Mouse (Mus musculus) forebrain, embryonic 12.5 days (tissue): ENCODE results near the gene Cyth1. TPM values are rescaled to one million over a fixed set of nuclear protein-coding genes. Genes with fewer than 3 reads are reported as not detected.
A peak's percentile ranks its signal among the peaks of the same experiment; 100 is the strongest.

ENCODE experiments used
- ATAC-seq: fragments of 200-750 bp; cut with Nextera tagmentation; 2 replicates; pipeline ENCODE4 v1.8.0; 2017; ENCODE audit warnings: moderate TSS enrichment; ENCODE audit not compliant: low FRiP score
- H3K27ac ChIP-seq: fragments of 300-500 bp; sonication (generic); 2 replicates; pipeline ENCODE4 v1.5.1; 2016; ENCODE audit warnings: mild to moderate bottlenecking
- H3K27me3 ChIP-seq: fragments of 300-500 bp; sonication (generic); 2 replicates; pipeline ENCODE4 v1.6.1; 2016; ENCODE audit warnings: mild to moderate bottlenecking
- H3K36me3 ChIP-seq: fragments of 300-500 bp; sonication (generic); replicated peaks from 2 replicates; pipeline ENCODE4 v1.6.1; 2016; ENCODE audit warnings: mild to moderate bottlenecking
- H3K4me1 ChIP-seq: fragments of 300-500 bp; sonication (generic); 2 replicates; pipeline ENCODE4 v1.6.1; 2016
- H3K4me2 ChIP-seq: fragments of 300-500 bp; sonication (generic); 2 replicates; pipeline ENCODE4 v1.6.1; 2016; ENCODE audit warnings: mild to moderate bottlenecking, moderate library complexity
- H3K4me3 ChIP-seq: fragments of 300-500 bp; sonication (generic); replicated peaks from 2 replicates; pipeline ENCODE4 v1.5.1; 2016; ENCODE audit warnings: mild to moderate bottlenecking
- H3K9ac ChIP-seq: fragments of 300-500 bp; sonication (generic); 2 replicates; pipeline ENCODE4 v1.6.1; 2016; ENCODE audit warnings: mild to moderate bottlenecking
- H3K9me3 ChIP-seq: fragments of 300-500 bp; sonication (generic); 2 replicates; pipeline ENCODE4 v1.6.1; 2016
- WGBS: fragments of 180-500 bp; shearing (Covaris S2); methylation state at CpG from one replicate; pipeline ENCODE4 v1.1.7; 2016; 5-methylcytosine and 5-hydroxymethylcytosine counted together
- polyA plus RNA-seq: library from polyadenylated mRNA; unstranded; fragments of >200 nt; fragmentation: Nextera tagmentation; extraction: Ambion mirVana; gene quantifications from 2 replicates; pipeline ENCODE4 v1.2.1, GENCODE M21; 2016

Gene Cyth1
- polyA plus RNA-seq, 1 experiment from 2014 or later: 24.0 TPM

GRCm38 (mm10) chr11:118212636-118213112, 35.7 kb downstream of the Cyth1 start:
- H3K4me2 ChIP-seq: no peak overlapping the region
- peaks cover 51% of the 10 kb centered on the region for H3K4me1 ChIP-seq
- ATAC-seq: no peak
- no peaks in the 10 kb centered on the region for H3K9me3 ChIP-seq
- no peaks in the 10 kb centered on the region for H3K36me3 ChIP-seq
- no peaks in the 10 kb centered on the region for H3K27me3 ChIP-seq
- H3K9ac ChIP-seq: peak overlapping the region; percentile 29; the same call in 1 of the 2 replicates
- 69% methylated on average over 7 of the region's 7 CpGs for WGBS
- H3K4me3 ChIP-seq: no peak overlapping the region
- H3K27ac ChIP-seq: no peak overlapping the region

DNA sequence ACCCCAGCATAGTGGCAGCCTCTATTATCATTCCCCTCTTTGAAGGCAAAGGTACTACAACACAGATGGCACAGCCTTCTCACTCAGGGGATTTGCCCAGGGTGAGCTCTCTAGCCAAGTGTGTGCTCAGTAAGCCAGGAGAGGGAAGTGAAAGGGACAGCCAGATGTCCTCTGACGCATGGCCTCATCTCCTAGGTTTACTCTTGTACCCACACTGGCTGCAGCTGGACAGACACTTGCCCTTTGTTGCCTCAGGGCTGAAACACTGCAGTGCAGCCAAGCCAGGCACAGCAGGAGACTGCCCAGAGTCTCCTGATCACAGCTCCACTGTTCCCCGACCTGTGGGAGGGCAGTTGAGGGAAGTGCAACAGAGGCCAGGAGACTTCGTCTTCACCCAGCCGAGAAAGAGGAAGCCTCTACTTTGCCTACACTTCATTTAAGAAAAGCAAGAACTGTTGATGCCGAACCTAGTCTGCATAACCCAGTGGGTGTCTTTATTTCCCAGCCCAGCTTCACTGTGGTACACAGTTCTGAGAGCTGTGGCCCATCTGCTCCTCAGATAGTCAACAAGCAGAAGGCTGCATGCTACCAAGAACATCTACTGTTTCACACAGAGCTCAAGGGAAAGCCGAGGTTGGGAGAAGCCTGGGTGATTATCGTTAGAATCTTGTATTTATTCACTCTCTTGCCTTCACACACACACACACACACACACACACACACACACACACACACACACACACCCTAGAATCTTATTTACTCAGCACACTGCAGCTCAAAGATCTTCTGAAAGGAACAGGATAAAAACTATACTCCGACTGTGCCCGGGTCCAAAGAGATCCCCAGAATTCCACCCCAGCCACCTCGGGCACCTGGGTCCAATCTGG, 36.4 kb downstream of the Cyth1 start:
- no peaks in the 10 kb centered on the region for H3K27me3 ChIP-seq
- WGBS: 44% methylated on average over 10 of the region's 10 CpGs
- 0 out of 2 replicates have a peak overlapping the region, but pooled peaks have one; percentile 31 for H3K27ac ChIP-seq
- no peak overlapping the region for H3K4me3 ChIP-seq
- H3K9ac ChIP-seq: no peak overlapping the region
- no peak for ATAC-seq
- no peaks in the 10 kb centered on the region for H3K36me3 ChIP-seq
- H3K4me2 ChIP-seq: no peak overlapping the region
- peaks cover 57% of the 10 kb centered on the region for H3K4me1 ChIP-seq
- no peaks in the 10 kb centered on the region for H3K9me3 ChIP-seq

DNA sequence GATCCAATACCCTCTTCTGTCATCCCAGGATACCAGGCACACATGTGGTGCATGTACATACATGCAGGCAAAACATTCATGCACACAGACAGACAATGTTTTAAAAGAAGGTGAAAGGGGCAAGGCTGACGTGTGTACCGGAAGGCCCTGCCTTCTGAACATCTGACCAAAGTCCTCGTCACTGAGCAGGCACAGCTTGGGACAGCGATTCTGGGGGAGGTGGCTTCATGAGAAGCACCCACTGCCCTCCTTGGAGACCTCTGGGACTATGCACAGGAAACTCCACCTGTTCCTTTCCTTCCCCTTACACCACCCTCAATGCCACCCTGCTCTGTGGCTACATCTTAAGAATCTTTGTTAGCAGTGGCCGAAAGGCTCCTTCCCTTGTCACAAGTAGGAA, 37.4 kb downstream of the Cyth1 start:
- WGBS: 87% methylated on average over 5 of the region's 5 CpGs
- H3K27me3 ChIP-seq: no peaks in the 10 kb centered on the region
- no peaks in the 10 kb centered on the region for H3K9me3 ChIP-seq
- H3K4me1 ChIP-seq: peaks cover 57% of the 10 kb centered on the region
- ATAC-seq: no peak
- no peak overlapping the region for H3K27ac ChIP-seq
- no peak overlapping the region for H3K4me2 ChIP-seq
- H3K4me3 ChIP-seq: no peak overlapping the region
- H3K9ac ChIP-seq: no peak overlapping the region
- no peaks in the 10 kb centered on the region for H3K36me3 ChIP-seq

DNA sequence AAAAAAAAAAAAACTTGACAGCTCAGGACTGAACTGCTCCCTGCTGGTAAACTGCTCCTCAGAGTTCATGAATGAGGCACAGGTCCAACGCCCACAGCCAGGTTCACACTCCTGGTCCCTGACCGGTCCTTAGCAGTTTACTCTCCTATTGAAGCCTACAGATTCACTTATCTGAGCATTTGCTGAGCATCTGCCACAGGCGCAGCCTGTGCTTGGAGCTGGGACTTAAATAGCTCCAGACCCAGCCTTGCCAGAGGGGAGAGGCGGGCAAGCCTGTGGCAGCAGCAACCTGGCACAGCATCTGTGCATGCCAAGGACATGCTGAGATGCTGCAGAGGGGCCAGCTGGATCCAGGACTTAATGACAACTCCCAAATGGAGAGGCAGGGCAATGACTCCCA, 38.3 kb downstream of the Cyth1 start:
- no peak overlapping the region for H3K27ac ChIP-seq
- peaks cover 57% of the 10 kb centered on the region for H3K4me1 ChIP-seq
- H3K4me2 ChIP-seq: no peak overlapping the region
- H3K9ac ChIP-seq: no peak overlapping the region
- H3K9me3 ChIP-seq: no peaks in the 10 kb centered on the region
- H3K27me3 ChIP-seq: no peaks in the 10 kb centered on the region
- no peak overlapping the region for H3K4me3 ChIP-seq
- ATAC-seq: no peak
- WGBS: 89% methylated on average over 4 of the region's 4 CpGs
- no peaks in the 10 kb centered on the region for H3K36me3 ChIP-seq

GRCm38 (mm10) chr11:118209376-118209775, 39.0 kb downstream of the Cyth1 start:
- no peaks in the 10 kb centered on the region for H3K9me3 ChIP-seq
- 64% methylated on average over 3 of the region's 3 CpGs for WGBS
- peaks cover 57% of the 10 kb centered on the region for H3K4me1 ChIP-seq
- H3K4me3 ChIP-seq: no peak overlapping the region
- H3K27me3 ChIP-seq: no peaks in the 10 kb centered on the region
- ATAC-seq: no peak
- peak overlapping the region; percentile 50; the same call in 1 of the 2 replicates for H3K27ac ChIP-seq
- H3K36me3 ChIP-seq: no peaks in the 10 kb centered on the region
- no peak overlapping the region for H3K4me2 ChIP-seq
- H3K9ac ChIP-seq: no peak overlapping the region

DNA sequence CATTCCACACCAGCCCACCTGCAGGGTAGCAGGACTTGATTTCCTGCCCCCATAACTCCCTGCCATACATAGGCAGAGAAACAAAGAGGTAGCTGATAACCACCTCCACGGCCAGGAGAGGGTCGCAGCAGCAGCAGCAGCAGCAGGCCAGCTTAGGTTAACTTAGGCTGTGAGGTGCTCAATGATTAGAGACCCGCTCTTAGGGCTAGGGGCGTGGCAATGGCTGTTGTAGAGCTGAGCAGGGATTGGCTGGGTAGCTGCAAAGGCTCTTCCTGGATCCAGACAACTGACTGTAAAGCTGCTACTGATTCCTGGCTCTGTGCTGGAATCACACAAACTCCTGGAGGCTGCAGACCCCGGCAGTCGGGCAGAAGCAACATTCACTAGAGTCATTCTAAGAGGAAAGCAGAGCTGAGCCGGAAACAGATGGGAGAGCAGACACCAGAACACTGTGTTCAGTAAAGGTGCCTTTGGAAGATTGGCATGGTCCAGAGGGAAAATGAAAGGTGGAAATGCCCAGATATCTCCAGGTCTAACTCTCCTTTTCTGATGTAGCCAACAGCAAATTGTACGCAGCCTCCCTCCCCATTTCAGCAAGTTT, 39.6 kb downstream of the Cyth1 start:
- no peaks in the 10 kb centered on the region for H3K36me3 ChIP-seq
- 19% methylated on average over 8 of the region's 8 CpGs for WGBS
- H3K4me2 ChIP-seq: no peak overlapping the region
- peak overlapping the region; percentile 50; the same call in 1 of the 2 replicates for H3K27ac ChIP-seq
- peaks cover 57% of the 10 kb centered on the region for H3K4me1 ChIP-seq
- 0 out of 2 replicates have a peak, but pooled peaks have one; percentile 46 for ATAC-seq
- no peaks in the 10 kb centered on the region for H3K9me3 ChIP-seq
- 0 out of 2 replicates have a peak overlapping the region, but pooled peaks have one; percentile 14 for H3K9ac ChIP-seq
- H3K27me3 ChIP-seq: no peaks in the 10 kb centered on the region
- H3K4me3 ChIP-seq: no peak overlapping the region

DNA sequence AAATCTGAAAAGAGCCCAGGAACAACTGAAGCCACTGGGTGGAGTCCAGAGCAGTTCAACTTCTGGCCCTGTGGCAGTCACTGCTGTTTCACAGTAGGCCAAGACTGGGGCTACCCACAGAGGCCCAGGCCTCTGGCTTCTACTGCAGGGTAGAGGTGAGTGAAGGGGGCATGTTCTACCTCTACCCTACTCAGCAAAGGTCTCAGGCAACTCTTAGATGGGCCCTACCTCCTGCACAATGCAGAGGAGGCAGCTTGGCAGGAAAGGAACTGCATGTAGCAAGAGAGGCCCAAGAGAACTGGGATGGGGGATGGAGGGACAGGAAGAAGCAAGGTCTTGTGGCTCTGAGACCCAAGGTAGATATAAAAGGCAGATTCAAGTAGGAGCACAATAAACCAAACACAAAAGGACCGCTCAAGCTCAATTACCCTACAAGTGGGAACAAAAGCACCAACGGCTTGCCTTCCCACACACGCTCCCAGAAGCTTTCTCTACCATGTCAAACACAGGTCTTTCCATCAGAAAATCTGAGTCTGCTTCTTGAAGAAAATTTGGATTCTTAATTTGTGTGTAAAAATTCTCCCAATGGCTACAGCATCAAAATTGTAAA, 40.9 kb downstream of the Cyth1 start:
- H3K27me3 ChIP-seq: peaks cover 4% of the 10 kb centered on the region; the same call in 1 of the 2 replicates
- H3K4me2 ChIP-seq: no peak overlapping the region
- no peaks in the 10 kb centered on the region for H3K36me3 ChIP-seq
- WGBS: 20% methylated on average over 3 of the region's 3 CpGs
- peaks cover 64% of the 10 kb centered on the region for H3K4me1 ChIP-seq
- H3K9me3 ChIP-seq: no peaks in the 10 kb centered on the region
- H3K4me3 ChIP-seq: no peak overlapping the region
- no peak for ATAC-seq
- H3K27ac ChIP-seq: 0 out of 2 replicates have a peak overlapping the region, but pooled peaks have one; percentile 13
- no peak overlapping the region for H3K9ac ChIP-seq

GRCm38 (mm10) chr11:118206267-118206666, 42.1 kb downstream of the Cyth1 start:
- Histone ChIP-seq H3K4me3 (no peak overlapping the region), H3K27me3 (peaks cover 4% of the 10 kb centered on the region; the same call in 1 of the 2 replicates), H3K4me1 (peaks cover 64% of the 10 kb centered on the region), H3K36me3 (no peaks in the 10 kb centered on the region), H3K27ac (no peak overlapping the region), H3K9me3 (no peaks in the 10 kb centered on the region), H3K4me2 (no peak overlapping the region), H3K9ac (no peak overlapping the region)
- ATAC-seq: no peak
- 92% methylated on average over 3 of the region's 3 CpGs for WGBS

- H3K4me3 ChIP-seq: no peak overlapping the region
- peaks cover 66% of the 10 kb centered on the region for H3K4me1 ChIP-seq
- H3K9me3 ChIP-seq: no peaks in the 10 kb centered on the region
- H3K4me2 ChIP-seq: no peak overlapping the region
- peaks cover 4% of the 10 kb centered on the region; the same call in 1 of the 2 replicates for H3K27me3 ChIP-seq
- H3K36me3 ChIP-seq: no peaks in the 10 kb centered on the region
- H3K27ac ChIP-seq: peak overlapping the region; percentile 97
- H3K9ac ChIP-seq: 0 out of 2 replicates have a peak overlapping the region, but pooled peaks have one; percentile 75
- ATAC-seq: no peak
- 83% methylated on average over 6 of the region's 6 CpGs for WGBS
Measured at GRCm38 (mm10) chr11:118203469-118203868, 44.9 kb downstream of the Cyth1 start.

DNA sequence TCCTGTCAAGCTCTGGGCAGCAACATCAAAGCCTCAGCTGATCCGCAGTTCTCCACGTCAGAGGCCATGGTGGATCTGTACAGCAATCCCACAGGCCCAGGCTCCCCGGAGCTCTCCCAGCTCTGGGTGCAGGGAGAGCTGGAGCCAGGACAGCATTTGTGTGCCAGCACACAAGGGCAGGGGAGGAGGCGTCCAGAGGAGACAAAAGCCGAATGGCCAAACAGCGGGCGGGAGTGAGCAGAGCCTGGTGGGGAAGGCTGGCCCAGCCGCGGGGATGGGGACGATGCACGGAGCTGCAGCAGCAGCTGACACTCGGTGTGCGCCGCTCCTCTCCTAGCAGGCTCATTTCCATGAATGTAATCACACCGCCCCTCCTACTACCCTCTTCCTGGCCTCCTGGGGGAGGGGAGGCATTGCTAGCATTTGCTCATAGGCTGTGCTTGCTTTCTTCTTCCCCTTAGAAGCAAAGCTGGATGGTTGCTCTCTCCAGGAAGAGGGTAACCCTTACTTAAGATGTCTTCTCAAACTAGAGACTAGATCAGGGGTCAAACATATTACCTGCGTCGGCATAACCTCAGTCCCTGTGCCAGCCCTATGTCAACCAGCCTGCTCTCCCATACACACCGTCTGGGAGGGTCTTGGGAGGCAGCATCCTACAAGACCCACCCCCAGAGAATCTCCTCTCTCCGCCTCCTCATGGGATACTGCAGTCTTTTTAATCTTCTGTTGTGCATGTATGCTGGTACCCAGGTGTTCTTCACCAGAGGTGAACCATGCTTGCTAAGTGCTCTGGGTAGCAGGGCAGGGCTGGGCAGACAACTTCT, 45.8 kb downstream of the Cyth1 start:
- H3K9me3 ChIP-seq: no peaks in the 10 kb centered on the region
- H3K36me3 ChIP-seq: no peaks in the 10 kb centered on the region
- peaks cover 4% of the 10 kb centered on the region; the same call in 1 of the 2 replicates for H3K27me3 ChIP-seq
- H3K4me1 ChIP-seq: peaks cover 66% of the 10 kb centered on the region
- WGBS: 4% methylated on average over 19 of the region's 19 CpGs
- peak overlapping the region; percentile 75 for H3K9ac ChIP-seq
- ATAC-seq: peak; percentile 92
- H3K4me2 ChIP-seq: peak overlapping the region; percentile 81
- H3K4me3 ChIP-seq: peak overlapping the region; percentile 47
- peak overlapping the region; percentile 97 for H3K27ac ChIP-seq

DNA sequence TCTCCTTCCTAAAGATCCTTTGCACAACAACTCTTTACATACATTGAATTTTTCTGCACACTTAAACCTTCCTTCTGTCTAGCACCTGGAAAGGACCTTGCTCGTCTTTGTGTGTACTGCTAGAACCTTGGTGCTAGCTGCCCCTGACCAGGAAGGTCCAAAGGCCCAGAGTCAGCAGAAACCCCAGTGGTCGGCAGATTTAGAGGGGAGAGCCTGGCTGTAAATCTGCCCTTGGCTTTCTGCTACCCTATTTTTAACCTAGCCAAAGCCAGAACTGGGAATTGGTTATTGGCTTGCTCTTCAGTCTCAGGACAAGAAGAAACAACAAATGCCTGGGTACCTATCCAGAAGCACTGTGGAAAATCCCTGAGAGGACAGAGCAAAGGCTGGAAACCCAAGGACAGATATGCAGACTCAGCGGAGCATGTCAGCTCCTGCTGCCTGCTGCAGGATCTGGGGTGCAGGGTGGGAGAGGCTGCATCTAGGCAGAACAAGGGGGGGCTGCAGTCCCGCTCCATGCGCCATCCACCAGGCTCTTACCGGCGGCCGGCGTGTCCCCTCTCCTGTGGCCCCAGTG, 46.5 kb downstream of the Cyth1 start:
- peaks cover 4% of the 10 kb centered on the region; the same call in 1 of the 2 replicates for H3K27me3 ChIP-seq
- peak overlapping the region; percentile 47 for H3K4me3 ChIP-seq
- H3K4me1 ChIP-seq: peaks cover 67% of the 10 kb centered on the region
- no peaks in the 10 kb centered on the region for H3K9me3 ChIP-seq
- peak overlapping the region; percentile 75 for H3K9ac ChIP-seq
- peak overlapping the region; percentile 81 for H3K4me2 ChIP-seq
- 9% methylated on average over 9 of the region's 9 CpGs for WGBS
- ATAC-seq: peak; percentile 62
- peak overlapping the region; percentile 97 for H3K27ac ChIP-seq
- H3K36me3 ChIP-seq: no peaks in the 10 kb centered on the region
